Mouse (Mus musculus) cerebellum, adult 8-10 months (tissue): ENCODE results near the gene Itfg1.

Source experiments
- DNase-seq: peaks from one replicate; pipeline ENCODE4 v3.0.0; 2022

The Itfg1 gene

DNA sequence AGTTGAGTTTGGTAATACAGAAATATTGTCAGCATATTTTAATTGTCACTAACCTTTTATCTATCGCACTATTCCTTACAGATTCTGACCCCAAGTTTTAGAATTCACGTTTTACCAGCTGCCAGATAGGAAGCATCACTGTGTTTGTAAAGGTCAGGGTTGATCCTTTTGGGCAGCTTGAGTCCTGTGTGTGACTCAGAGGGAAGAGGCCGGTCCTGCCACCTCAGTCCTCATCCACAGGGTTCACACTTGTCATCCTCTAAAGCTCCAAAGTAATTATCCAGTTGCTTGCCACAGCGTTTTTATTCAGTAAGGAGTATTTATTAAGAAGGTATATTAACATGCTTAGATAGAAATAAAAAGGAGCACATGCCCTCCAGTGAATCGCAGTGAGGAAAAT is 123.5 kb downstream of the Itfg1 start:
- no peak for DNase-seq

DNA sequence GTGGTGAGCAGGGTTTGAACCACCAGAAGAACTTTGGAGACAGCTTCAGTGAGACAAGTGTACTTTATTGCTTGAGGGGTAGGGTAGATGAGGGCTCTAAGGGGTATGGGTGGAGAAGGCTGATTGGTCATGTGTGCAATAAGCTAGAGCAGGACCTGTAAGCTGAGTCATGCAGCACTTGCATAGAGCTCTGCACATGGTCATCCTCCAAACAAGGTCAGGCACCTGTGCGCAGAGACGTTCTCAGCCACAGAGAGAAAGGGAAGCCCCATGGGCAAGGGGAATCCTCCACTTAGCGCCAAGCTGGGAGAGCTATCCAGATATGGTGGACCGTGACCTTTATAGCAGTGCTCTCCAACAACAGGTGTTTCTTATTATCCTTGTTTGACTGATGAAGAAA is 124.0 kb downstream of the Itfg1 start:
- no peak for DNase-seq

DNA sequence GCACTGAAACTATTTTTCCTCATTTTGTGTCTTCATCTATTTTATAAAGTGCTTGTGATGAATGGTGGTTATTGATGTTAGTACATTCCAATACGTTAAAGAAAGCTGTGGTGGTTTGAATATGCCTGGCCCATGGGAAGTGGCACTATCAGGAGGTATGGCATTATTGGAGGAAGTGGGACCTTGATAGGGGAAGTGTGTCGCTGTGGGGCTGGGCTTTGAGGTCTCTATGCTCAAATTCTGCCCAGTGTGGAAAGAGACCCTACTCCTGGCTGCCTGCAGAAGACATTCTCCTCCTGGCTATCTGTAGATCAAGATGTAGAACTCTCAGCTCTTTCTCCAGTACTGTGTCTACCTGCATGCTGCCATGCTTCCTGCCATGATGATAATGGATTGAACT is 133.7 kb downstream of the Itfg1 start:
- no peak for DNase-seq

DNA sequence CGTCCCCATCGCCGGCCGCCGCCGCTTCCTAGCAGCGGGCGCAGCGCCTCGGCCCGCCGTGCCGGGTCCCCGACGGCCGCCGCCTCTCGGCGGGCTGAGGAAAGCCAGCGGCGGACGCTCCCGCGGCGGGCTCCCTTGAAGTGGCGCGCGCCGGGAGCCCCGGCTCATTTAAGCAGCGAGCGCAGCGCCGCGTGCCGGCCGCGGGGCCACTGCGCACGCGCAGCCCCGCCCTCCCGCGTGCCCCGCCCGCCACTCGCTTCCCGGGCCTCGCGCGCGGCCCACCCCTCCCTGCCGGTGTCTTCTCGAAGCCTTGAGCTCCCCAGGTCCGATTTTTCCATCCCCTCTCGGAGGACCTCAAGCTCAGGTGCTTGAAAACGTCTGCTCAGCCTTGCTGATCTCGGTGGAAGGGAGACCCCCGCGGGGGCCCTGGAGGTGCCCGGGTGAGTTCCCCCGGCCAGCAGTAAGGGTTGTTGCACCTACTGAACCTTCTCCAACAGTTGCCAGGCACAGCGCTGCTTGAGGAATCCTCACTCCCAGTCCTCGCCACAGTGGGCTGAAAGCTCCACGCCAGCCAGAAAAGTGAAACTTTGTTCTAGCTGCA is 139.9 kb downstream of the Itfg1 start, which contains the start of gene Neto2:
Neto2 (minus strand) TSS at position 174 of the 601 bp plus-strand sequence.
- peak; percentile 79 for DNase-seq

DNA sequence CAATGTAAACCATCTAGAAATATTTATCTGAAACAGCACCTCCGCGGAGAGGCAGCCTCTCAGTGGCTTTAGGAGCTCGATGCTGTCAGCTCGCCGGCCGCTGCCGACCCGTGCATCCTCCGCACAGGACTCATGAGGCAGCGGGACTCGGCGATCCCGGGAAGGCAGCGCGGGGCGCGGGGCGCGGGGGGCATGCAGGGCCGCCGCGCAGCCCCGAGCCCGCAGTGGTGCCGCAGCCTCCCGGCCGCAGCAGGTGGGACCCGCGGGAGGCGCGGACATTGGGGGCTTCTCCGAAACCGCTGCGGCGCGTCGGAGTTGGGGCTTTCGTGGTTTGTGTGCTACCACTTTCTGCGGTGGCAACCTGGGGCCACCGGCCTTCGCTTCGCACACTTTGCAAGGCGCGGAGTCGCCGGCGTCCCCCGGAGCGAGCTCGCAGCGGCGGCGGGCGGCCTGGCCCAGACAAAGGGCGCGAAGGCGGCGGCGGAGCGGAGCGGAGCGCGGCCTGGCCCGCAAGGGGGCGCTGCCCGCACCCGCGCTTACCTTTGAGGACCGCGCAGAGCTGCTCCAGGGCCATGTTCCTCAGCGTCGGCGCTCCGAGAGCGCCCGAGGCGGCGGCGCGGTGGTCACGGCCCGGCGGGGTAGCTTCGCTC is 140.5 kb downstream of the Itfg1 start:
- peak; percentile 73 for DNase-seq

DNA sequence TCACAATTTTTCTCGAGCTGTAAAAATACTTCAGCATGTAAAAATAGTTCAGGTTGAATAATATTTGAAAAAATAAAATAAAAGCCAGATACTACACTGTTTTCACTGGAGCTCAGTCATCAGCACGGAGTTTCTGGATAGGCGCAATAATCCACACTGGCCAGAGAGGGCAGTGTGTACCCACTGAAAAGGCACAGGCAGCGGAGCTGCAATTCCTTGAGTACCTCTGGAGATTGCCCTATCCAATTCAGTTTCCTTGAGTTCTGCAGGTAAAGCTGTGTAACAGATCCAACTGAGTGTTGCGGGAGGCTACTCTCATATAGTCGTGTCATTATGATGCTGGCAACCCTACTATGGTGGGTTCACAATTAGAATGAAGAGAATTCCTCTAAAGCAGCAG is 141.7 kb downstream of the Itfg1 start:
- peak; percentile 79 for DNase-seq
